Mouse (Mus musculus) heart, postnatal 10 days (tissue): ENCODE data around the gene Pfas. TPM values are rescaled to one million over a fixed set of nuclear protein-coding genes. Genes with fewer than 3 reads are reported as not detected.
A peak's percentile ranks its signal among the peaks of the same experiment; 100 is the strongest.

Experiments
- DNase-seq, 2 experiments: peaks; one replicate each; pipeline ENCODE4 v3.0.0; 2021
- intact Hi-C: fragments of 180-260 bp; cut with DNase I; formaldehyde crosslinking; loops from one replicate; pipeline ENCODE4 v1.15.1; 2025
- total RNA-seq, 2 experiments: library from RNA; stranded (reverse); gene quantifications; 2 replicates each; pipeline ENCODE4 v1.2.3; 2021

Pfas gene
- total RNA-seq = 1 to 10 TPM; 9.3 to 9.5 TPM

DNA sequence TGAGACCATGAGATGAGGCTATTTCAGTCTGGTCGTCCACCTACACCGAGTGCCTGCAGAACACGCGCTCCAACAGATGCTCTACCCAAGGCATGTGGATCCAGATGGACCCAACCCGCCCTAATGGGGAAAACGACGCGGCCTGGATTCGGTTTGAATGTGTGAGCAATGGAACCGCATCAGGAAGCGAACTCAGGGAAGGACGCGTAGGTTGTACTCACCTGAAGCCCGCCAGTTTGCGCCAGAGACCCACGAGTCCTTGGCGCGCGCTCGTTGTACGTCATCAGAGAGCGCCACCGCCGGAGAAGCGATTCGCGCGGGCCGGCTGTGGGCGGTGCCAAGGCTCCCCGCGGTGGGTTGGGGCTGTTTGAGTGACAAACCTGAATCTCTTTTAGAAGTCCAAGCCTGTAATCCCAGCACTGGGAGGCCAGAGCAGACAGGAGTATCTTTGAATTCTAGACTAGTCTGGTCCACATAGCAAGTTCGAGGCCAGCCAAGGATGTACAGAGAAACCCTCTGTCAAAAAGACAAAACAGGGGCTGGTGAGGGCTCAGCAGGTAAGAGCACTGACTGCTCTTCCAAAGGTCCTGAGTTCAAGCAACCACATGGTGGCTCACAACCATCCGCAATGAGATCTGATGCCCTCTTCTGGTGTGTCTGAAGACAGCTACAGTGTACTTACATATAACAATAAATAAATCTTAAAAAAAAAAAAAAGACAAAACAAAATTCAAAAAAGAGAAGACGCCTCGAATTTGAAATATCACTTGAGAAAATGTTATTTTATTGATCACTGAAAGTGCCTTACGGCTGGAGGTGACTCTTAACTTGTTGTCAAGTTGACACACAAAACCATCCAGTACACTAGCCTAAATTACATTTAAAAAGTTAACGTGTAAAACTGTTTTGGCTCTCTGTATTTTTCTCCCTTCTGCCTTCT is at the start of gene Pfas:
Gene Pfas (minus strand): TSS at position 279 of the 940 bp plus-strand sequence.
- intact Hi-C loops = no loop called here
- DNase-seq = peak; percentile 92 to 95

- intact Hi-C loops = no loop called here
- DNase-seq = no peak
Measured at GRCm38 (mm10) chr11:69053848-69054247, 45.6 kb upstream of the Pfas start.

DNA sequence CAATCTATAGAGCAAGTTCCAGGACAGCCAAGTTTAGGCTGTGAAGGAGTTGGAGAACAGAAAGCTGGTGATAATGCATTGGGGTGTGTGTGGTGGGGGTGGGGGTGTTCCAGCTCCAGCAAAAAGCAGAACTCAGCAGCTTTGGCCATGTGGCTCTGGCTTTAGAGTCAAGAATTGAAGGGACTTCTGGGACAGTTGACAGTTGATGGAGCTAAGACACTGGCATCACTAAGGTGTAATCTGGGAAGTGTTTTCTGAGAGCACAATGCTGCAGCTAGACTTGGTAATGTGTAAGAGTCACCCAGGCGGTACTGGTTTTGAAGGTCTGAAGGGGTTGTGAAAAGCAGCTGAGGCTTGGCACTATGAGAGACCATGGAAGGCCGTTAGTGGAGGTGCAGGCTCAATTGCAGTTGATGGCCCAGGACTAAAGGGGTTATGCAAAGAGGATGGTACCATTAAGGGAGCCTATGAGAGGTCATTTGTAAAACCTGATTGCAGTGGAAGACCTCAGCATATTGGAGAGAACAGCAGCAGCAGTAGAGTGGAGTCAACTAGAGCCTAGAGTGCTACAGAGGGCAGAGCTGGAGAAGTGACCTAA is 44.7 kb upstream of the Pfas start:
- intact Hi-C loops = no loop called here
- DNase-seq = no peak

DNA sequence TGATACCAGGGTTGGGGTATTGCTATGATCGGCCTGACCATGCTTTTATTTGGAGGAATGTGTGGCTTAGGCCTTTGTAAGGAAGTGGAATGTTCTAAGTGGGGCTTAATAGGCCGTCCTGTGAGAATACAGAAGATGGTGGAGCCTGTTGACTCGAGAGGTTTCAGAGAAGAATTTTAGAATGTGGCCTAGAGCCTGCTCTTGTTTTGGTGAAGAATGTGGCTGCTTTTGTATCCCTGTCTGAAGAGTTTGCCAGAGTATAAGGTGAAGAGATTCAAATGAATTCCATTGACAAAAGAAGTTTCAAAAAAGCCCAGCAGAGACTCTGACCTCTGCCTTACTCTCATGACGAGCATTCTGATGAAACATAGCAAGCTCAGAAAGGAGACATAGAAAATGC is 43.5 kb upstream of the Pfas start:
- intact Hi-C loops = no loop called here
- no peak for DNase-seq

DNA sequence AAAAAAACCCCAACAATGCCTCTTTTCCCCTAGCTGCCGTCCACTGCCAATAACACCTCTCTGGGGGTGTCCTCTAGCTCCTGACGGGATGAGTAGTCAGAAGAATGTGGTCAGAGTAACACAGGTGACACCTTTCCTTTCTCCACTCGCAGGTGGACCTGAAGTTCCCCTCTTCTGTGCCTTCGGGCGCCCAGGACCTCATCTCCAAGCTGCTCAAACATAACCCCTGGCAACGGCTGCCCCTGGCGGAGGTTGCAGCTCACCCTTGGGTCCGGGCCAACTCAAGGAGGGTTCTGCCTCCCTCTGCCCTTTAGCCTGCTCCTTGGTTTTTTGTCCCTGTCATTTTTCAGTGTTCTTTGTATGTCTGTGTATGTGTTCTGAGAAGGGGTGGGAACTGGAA is 42.5 kb upstream of the Pfas start:
- intact Hi-C loops = no loop called here
- no peak for DNase-seq

DNA sequence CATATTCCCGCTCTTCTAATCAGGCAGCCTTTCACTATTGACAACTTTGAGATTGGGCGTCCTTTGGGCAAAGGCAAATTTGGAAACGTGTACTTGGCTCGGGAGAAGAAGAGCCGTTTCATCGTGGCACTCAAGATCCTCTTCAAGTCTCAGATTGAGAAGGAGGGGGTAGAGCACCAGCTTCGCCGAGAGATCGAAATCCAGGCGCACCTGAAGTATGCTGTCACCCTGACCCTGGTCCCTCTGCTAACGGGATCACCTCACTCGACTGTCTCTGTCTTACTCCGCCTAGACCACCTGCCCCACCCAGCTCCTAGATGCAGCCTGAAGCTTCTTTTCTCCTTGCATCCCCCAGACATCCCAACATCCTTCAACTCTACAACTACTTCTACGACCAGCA is 39.9 kb upstream of the Pfas start:
- DNase-seq = no peak
- intact Hi-C loops = no loop called here

DNA sequence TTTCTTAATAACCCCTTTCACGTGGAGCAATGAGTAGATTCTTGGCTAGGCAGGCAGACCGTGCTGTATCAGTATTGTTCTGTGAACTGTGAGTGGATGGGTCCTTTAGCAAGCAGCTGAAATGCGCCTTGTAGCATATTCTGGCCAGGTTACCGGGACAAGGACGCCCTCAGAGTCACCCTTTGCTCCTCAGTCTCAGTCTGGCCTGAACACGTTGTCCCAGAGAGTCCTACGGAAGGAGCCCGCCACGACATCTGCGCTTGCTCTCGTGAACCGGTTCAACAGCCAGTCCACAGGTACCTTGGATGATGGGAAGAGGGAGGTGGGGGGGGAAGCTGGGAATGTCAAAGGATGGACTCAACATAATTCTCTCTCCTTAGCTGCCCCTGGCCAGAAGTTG is 39.3 kb upstream of the Pfas start:
- no peak for DNase-seq
- intact Hi-C loops = no loop called here

GRCm38 (mm10) chr11:69046395-69046774 is 38.1 kb upstream of the Pfas start:
- intact Hi-C loops = no loop called here
- DNase-seq = no peak

DNA sequence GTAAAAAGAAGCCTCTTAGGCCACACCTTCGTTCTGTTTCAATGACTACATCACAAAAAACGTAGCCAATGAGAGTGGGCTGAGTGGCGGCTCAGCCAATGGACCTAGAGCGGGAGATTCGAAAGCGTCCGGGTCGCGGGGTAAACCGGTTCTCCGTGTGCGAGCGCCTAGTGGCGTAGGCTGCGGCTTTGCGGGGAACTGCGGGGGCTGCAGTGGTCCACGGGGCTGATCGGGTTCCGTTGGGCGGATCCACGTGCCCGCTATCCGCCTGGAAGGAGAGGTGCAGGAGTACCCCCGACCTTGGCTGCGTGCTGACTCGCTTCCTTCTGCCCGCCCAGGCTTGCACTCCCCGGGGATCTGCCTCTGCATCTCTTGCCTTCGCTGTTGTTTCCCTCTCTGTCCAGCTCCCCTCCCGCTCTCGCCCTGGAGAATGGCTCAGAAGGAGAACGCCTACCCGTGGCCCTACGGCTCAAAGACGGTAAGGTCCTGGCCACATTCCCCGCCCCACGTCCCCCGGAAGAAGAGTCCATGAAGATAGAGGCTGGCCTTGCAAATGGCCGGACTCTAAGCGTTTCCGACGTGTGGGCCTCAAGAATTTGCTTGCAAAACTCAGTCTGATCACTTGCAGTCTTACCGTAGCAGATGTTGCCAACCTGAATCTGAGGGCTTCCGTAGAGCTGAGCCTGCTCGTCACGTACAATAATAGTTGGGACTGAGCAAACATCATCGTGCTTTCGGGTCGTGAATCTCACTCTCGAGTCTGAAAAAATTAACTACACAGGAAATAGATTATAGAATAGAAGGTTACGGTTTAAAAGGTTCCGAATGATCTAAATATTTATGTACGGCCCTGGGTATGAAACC is 37.5 kb upstream of the Pfas start, which contains the start of gene Aurkb:
Gene Aurkb (plus strand): TSS at position 117 of the 864 bp plus-strand sequence.
- intact Hi-C loops = no loop called here
- DNase-seq = peak; percentile 89 to 91

DNA sequence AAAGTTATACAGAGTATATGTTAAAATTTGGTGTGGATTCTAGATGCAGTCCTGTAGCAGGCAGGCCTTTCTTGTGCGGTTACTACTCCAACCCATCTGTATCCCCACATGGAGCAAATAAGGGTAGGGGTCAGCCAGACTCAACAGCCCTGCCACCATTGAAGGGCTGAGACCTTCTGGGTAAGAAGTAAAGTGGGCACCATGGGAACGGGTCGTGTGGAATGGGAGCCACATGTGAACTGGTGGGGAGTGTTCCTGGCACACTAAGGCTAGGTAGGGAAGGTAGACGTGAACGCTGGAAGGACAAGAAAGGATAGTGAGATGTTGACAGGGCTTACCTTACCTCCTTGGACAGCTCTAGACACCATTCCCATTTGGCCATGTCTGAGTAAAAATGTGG is 29.9 kb upstream of the Pfas start:
- intact Hi-C loops = loop anchor here (5.0 kb wide), 1 partner anchor 71 kb away; the partner anchor contains the start of gene Slc25a35
- DNase-seq = peak; percentile 8 to 23

DNA sequence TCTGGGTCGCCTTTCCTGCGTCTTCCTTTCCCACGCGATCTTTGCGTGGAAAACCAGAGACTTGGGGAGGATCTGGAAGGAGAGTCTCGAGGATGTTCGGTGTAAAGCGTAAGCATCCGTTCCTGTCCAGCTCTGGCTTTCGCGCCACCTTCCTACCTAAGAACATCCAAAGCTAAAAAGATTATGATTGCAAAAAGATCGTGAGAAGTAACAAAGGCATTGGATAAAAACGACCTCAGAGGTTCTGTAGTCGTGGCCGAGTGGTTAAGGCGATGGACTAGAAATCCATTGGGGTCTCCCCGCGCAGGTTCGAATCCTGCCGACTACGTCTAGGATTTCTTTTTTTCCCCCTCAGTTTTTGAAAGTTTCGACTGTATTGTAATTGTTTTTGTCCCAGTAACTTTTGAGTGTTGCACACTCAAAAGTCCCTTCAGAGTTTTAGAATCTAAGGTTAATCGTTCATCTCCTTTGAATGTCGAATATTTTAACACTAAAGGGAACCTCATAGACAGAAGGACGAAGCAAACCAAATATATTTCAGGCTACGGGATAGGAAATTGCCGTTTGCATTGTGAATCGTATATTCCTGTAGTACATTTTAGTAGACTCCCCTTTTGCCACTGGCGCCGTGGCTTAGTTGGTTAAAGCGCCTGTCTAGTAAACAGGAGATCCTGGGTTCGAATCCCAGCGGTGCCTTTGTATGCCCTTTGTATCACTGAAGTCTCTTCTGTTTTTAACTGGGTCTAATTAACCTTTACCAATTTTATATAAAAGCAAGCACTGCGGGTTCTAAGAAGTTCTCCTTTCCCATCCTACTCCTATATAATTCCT is 29.2 kb upstream of the Pfas start:
- DNase-seq = peak; percentile 88 to 91
- intact Hi-C loops = loop anchor here (2.0 to 5.0 kb wide), 2 partner anchors 70 to 131 kb away; partner anchors contain the start of gene Slc25a35

- intact Hi-C loops = loop anchor here (1.0 to 5.0 kb wide), 3 partner anchors 20 to 130 kb away; partner anchors contain the start of gene Slc25a35
Measured at GRCm38 (mm10) chr11:69036486-69037230, 28.4 kb upstream of the Pfas start.

DNA sequence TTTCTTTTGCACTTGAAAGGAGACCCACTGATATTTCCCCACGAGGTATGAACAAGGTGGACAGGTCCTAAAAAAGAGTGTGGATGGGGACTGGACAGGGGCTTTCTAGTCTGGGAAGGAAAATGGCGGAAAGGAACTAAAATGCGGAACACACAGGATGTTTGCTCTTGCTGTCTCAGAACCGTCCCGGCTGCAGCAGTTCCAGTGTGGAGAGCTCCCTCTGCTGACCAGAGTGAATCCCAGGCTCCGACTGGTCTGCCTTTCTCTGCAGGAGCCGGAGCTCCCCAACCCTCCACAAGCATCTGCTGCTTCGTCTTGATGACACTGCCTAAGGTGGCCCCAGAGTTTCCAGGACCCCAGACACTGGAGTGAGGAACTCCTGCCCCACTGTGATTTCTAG is 27.6 kb upstream of the Pfas start:
- DNase-seq = peak; percentile 92
- intact Hi-C loops = loop anchor here (1.0 to 5.0 kb wide), 3 partner anchors 20 to 129 kb away; partner anchors contain the start of gene Slc25a35

More at GRCm38 (mm10) chr11:69036486-69037230, 28.4 kb upstream of the Pfas start:
- DNase-seq = peak; percentile 88 to 91

- no peak for DNase-seq
- intact Hi-C loops = loop anchor here (5.0 kb wide), 1 partner anchor 68 kb away; the partner anchor contains the start of gene Slc25a35
Measured at GRCm38 (mm10) chr11:69035411-69035810, 27.2 kb upstream of the Pfas start.

DNA sequence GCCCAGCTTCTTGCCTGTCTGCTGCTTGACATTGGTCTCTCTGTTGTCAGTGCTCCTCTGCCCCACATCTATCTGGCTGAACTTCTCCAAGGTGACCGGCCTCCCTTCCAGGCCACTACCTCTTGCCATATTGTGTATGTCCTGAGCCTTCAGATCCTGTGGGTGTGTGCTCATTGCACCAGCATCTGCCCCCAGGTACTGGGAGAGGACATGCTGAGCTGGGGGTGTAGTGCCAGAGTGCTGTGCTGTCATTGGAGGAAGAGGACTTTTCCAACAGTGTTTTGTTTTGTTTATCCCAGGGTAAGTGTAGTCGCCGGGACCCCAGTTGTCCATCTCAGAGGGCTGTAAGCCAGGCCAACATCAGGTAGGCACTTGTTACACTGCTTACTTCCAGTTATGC is 26.3 kb upstream of the Pfas start:
- intact Hi-C loops = no loop called here

GRCm38 (mm10) chr11:69033552-69033951 is 25.3 kb upstream of the Pfas start:
- intact Hi-C loops = no loop called here
- no peak for DNase-seq

More for the DNA sequence above, 26.3 kb upstream of the Pfas start:
- no peak for DNase-seq

GRCm38 (mm10) chr11:69028805-69029204 is 20.5 kb upstream of the Pfas start:
- intact Hi-C loops = no loop called here
- no peak for DNase-seq

DNA sequence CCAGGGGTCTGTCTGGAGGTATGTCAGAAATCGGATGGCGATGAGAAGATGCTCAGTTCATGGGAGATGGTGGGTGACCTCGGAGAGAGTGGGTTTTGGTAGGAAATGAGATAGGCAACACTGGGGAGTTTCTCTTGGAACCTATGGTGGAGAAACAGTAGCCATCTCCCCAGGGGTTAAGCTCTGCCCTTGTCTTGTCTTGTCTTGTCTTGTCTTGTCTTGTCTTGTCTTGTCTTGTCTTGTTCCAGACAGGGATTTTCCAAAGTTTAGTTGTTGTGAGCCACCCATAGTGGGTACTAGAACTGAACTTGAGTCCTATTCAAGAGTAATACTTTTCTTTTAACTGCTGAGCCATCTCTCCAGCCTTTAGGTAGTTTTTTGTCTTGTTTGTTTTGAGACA is 18.3 kb upstream of the Pfas start:
- DNase-seq = no peak
- intact Hi-C loops = no loop called here

DNA sequence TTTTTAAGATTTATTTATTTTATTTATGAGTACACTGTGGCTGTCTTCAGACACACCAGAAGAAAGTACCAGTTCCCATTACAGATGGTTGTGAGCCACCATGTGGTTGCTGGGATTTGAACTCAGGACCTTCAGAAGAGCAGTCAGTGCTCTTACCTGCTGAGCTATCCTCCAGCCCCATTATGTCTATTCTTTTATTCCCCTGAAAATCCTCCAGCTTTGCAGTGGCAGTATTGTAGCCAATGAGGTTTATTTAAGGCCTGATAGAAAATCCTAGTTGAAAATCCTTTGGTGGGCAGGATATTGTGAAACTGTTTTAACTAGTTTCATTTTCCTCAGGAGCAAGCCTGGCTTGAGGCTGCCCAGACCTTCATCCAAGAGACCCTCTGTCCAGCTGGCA is 12.4 kb upstream of the Pfas start:
- intact Hi-C loops = no loop called here
- no peak for DNase-seq
